Mouse (Mus musculus) E14TG2a.4 (cell line): Measurements from ENCODE around the gene Pla2g7.

ENCODE experiments used
- CTCF ChIP-seq: conservative IDR thresholded peaks from 2 replicates; pipeline ENCODE4 v1.5.1; 2014; ENCODE audit warnings: low read length
- POU5F1 ChIP-seq: IDR thresholded peaks from 2 replicates; pipeline ENCODE4 v1.6.1; 2014; ENCODE audit warnings: low read length, borderline replicate concordance

DNA sequence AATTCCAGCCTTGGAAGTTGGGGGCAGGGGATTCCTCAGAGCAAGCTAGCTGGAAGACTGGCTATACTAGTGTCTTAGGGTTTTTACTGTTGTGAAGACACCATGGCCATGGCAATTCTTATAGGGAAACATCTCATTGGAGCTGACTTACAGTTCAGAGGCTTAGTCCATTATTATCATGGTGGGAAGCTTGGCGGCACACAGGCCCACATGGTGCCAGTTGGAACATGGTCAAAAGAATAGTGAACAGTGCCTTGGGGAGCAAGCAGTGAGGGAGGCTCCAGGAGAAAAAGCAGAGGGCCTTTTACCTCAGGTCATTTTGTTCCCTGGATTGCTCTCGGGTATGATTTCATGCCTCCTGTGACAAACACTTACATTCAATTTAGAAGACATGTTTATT, 37.4 kb upstream of the Pla2g7 start:
- TF ChIP-seq CTCF (no peak), POU5F1 (no peak)
